Mouse (Mus musculus) lung, embryonic 14.5 days (tissue): ENCODE results near the gene Ifnlr1. TPM values are rescaled to one million over a fixed set of nuclear protein-coding genes. Genes with fewer than 3 reads are reported as not detected.
A peak's percentile ranks its signal among the peaks of the same experiment; 100 is the strongest.

Source experiments
- ATAC-seq: fragments of 200-750 bp; cut with Nextera tagmentation; 2 replicates; pipeline ENCODE4 v1.8.0; 2017; ENCODE audit warnings: mild to moderate bottlenecking, moderate TSS enrichment, moderate library complexity; ENCODE audit not compliant: insufficient read depth
- DNase-seq: peaks from one replicate; pipeline ENCODE4 v3.0.0-alpha.2; 2015
- H3K27ac ChIP-seq: fragments of 300-500 bp; sonication (generic); 2 replicates; pipeline ENCODE4 v1.5.1; 2014; ENCODE audit warnings: low read depth, mild to moderate bottlenecking, moderate library complexity
- H3K27me3 ChIP-seq: fragments of 300-500 bp; sonication (generic); 2 replicates; pipeline ENCODE4 v1.6.1; 2014; ENCODE audit warnings: low read length, control low read depth; ENCODE audit not compliant: insufficient read depth
- H3K36me3 ChIP-seq: fragments of 300-500 bp; sonication (generic); 2 replicates; pipeline ENCODE4 v1.6.1; 2014; ENCODE audit warnings: control low read depth; ENCODE audit not compliant: insufficient read depth
- H3K4me1 ChIP-seq: fragments of 300-500 bp; sonication (generic); 2 replicates; pipeline ENCODE4 v1.6.1; 2014; ENCODE audit warnings: antibody characterized with exemption, control low read depth; ENCODE audit not compliant: insufficient read depth
- H3K4me2 ChIP-seq: fragments of 300-500 bp; sonication (generic); 2 replicates; pipeline ENCODE4 v1.6.1; 2014; ENCODE audit warnings: mild to moderate bottlenecking
- H3K4me3 ChIP-seq: fragments of 300-500 bp; sonication (generic); 2 replicates; pipeline ENCODE4 v1.5.1; 2014; ENCODE audit warnings: low read depth, low read length
- H3K9ac ChIP-seq: fragments of 300-500 bp; sonication (generic); 2 replicates; pipeline ENCODE4 v1.6.1; 2014
- H3K9me3 ChIP-seq: fragments of 300-500 bp; sonication (generic); 2 replicates; pipeline ENCODE4 v1.6.1; 2016; ENCODE audit warnings: low read depth, low read length, control low read depth
- CTCF ChIP-seq: IDR thresholded peaks from 2 replicates; pipeline ENCODE4 v1.5.1; 2016; ENCODE audit warnings: antibody characterized with exemption, low read depth
- WGBS: fragments of 180-500 bp; shearing (Covaris S2); extraction: QIAGEN DNeasy Blood & Tissue Kit; methylation state at CpG from one replicate; pipeline ENCODE4 v1.1.7; 2014; 5-methylcytosine and 5-hydroxymethylcytosine counted together
- polyA plus RNA-seq: library from polyadenylated mRNA; unstranded; fragments of >200 nt; fragmentation: Nextera tagmentation; extraction: Ambion mirVana; gene quantifications from 2 replicates; pipeline ENCODE4 v1.2.1, GENCODE M21; 2014

The Ifnlr1 gene
- polyA plus RNA-seq, 1 experiment from 2014 or later, result 1.6 TPM

GRCm38 (mm10) chr4:135684731-135685130, 1.4 kb upstream of the Ifnlr1 start:
- Histone ChIP-seq H3K9me3 (no peaks in the 10 kb centered on the region), H3K4me2 (no peak overlapping the region), H3K27me3 (peaks cover 33% of the 10 kb centered on the region), H3K27ac (no peak overlapping the region), H3K4me1 (no peaks in the 10 kb centered on the region), H3K9ac (no peak overlapping the region), H3K4me3 (no peak overlapping the region), H3K36me3 (no peaks in the 10 kb centered on the region)
- DNase-seq, result peak; percentile 74
- no peak for TF ChIP-seq CTCF
- ATAC-seq, result no peak
- 24% methylated on average over 3 of the region's 3 CpGs for WGBS

GRCm38 (mm10) chr4:135686568-135686953, 474 bp downstream of the Ifnlr1 start:
- 0 out of 2 replicates have a peak, but pooled peaks have one; percentile 4 for ATAC-seq

GRCm38 (mm10) chr4:135689797-135690196, 3.7 kb downstream of the Ifnlr1 start:
- no peak overlapping the region for H3K9ac ChIP-seq
- no peak overlapping the region for H3K4me3 ChIP-seq
- H3K4me2 ChIP-seq, result no peak overlapping the region
- no peak for TF ChIP-seq CTCF
- H3K9me3 ChIP-seq, result no peaks in the 10 kb centered on the region
- H3K36me3 ChIP-seq, result no peaks in the 10 kb centered on the region
- H3K4me1 ChIP-seq, result no peaks in the 10 kb centered on the region
- H3K27ac ChIP-seq, result no peak overlapping the region
- H3K27me3 ChIP-seq, result peaks cover 31% of the 10 kb centered on the region
- no peak for ATAC-seq
- 81% methylated on average over 7 of the region's 7 CpGs for WGBS
- DNase-seq, result no peak

More at GRCm38 (mm10) chr4:135686568-135686953, 474 bp downstream of the Ifnlr1 start:
- peak; percentile 34 for DNase-seq
- Histone ChIP-seq H3K9ac (peak overlapping the region; percentile 64), H3K27ac (no peak overlapping the region), H3K4me1 (no peaks in the 10 kb centered on the region), H3K36me3 (no peaks in the 10 kb centered on the region), H3K27me3 (peaks cover 33% of the 10 kb centered on the region), H3K4me3 (peak overlapping the region; percentile 63), H3K9me3 (no peaks in the 10 kb centered on the region), H3K4me2 (peak overlapping the region; percentile 94)
- no peak for TF ChIP-seq CTCF
- under 1% methylated on average over 21 of the region's 21 CpGs for WGBS

- 66% methylated on average over 11 of the region's 11 CpGs for WGBS
- ATAC-seq, result no peak
- Histone ChIP-seq H3K4me1 (no peaks in the 10 kb centered on the region), H3K9ac (no peak overlapping the region), H3K4me3 (no peak overlapping the region), H3K36me3 (no peaks in the 10 kb centered on the region), H3K4me2 (no peak overlapping the region), H3K27me3 (peaks cover 27% of the 10 kb centered on the region), H3K27ac (no peak overlapping the region), H3K9me3 (no peaks in the 10 kb centered on the region)
- DNase-seq, result no peak
- no peak for TF ChIP-seq CTCF
Observed at GRCm38 (mm10) chr4:135690241-135690640, 4.2 kb downstream of the Ifnlr1 start.

- TF ChIP-seq CTCF, result no peak
- Histone ChIP-seq H3K9me3 (no peaks in the 10 kb centered on the region), H3K9ac (no peak overlapping the region), H3K4me2 (no peak overlapping the region), H3K27ac (no peak overlapping the region), H3K27me3 (peaks cover 3% of the 10 kb centered on the region), H3K36me3 (no peaks in the 10 kb centered on the region), H3K4me3 (no peak overlapping the region), H3K4me1 (no peaks in the 10 kb centered on the region)
- WGBS, result 78% methylated on average over 4 of the region's 4 CpGs
- DNase-seq (no peak), ATAC-seq (no peak)
Observed at GRCm38 (mm10) chr4:135692916-135693315, 6.8 kb downstream of the Ifnlr1 start.

- Histone ChIP-seq H3K4me3 (no peak overlapping the region), H3K9me3 (no peaks in the 10 kb centered on the region), H3K27ac (no peak overlapping the region), H3K4me2 (no peak overlapping the region), H3K4me1 (no peaks in the 10 kb centered on the region), H3K36me3 (no peaks in the 10 kb centered on the region), H3K9ac (no peak overlapping the region), H3K27me3 (no peaks in the 10 kb centered on the region)
- DNase-seq (no peak), ATAC-seq (no peak)
- TF ChIP-seq CTCF, result no peak
- 81% methylated on average over 7 of the region's 7 CpGs for WGBS
Observed at GRCm38 (mm10) chr4:135698498-135698897, 12.4 kb downstream of the Ifnlr1 start.

- no peak overlapping the region for H3K9ac ChIP-seq
- 62% methylated on average over 13 of the region's 13 CpGs for WGBS
- no peaks in the 10 kb centered on the region for H3K9me3 ChIP-seq
- H3K4me1 ChIP-seq, result no peaks in the 10 kb centered on the region
- no peak for TF ChIP-seq CTCF
- ATAC-seq, result no peak
- no peaks in the 10 kb centered on the region for H3K36me3 ChIP-seq
- DNase-seq, result no peak
- H3K4me3 ChIP-seq, result no peak overlapping the region
- H3K4me2 ChIP-seq, result no peak overlapping the region
- no peak overlapping the region for H3K27ac ChIP-seq
- H3K27me3 ChIP-seq, result no peaks in the 10 kb centered on the region
Observed at GRCm38 (mm10) chr4:135703497-135703896, 17.4 kb downstream of the Ifnlr1 start.

- no peak overlapping the region for H3K9ac ChIP-seq
- no peaks in the 10 kb centered on the region for H3K9me3 ChIP-seq
- H3K27ac ChIP-seq, result no peak overlapping the region
- TF ChIP-seq CTCF, result no peak
- no peaks in the 10 kb centered on the region for H3K27me3 ChIP-seq
- DNase-seq, result no peak
- no peaks in the 10 kb centered on the region for H3K36me3 ChIP-seq
- no peaks in the 10 kb centered on the region for H3K4me1 ChIP-seq
- ATAC-seq, result no peak
- H3K4me2 ChIP-seq, result no peak overlapping the region
- no peak overlapping the region for H3K4me3 ChIP-seq
- WGBS, result 50% methylated on average over 6 of the region's 6 CpGs
Observed at GRCm38 (mm10) chr4:135704016-135704415, 17.9 kb downstream of the Ifnlr1 start.
